Mouse (Mus musculus): ENCODE measurements at regions not wholly inside any gene's neighbourhood (a gene's known extent, or its start where the extent isn't known, plus 50 kb on each side); places are given as distances from the start of the nearest gene placed in this dataset.

DNA sequence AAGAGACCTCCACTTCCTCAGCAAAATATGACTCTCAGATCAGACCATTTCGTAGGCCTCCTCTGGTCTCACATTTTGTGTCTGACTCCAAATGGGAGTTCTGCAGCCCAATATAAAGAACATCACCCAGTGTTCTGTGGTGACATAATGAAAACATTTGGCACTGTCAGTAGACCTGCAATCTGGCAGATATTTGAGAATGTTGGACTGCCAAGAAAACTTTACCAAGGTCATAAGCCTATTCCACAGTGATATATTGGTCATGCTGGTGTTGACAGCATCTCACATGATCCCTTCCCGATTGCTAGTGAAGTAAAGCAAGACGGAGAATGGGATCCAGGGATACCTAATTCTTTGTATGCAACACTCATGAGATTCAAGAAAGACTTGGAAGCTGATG is 271.2 kb downstream of the Fgf10 start:
- TF ChIP-seq CTCF (IDR thresholded peaks at IDR 0.05; ENCODE audit: control insufficient read depth, insufficient read depth, low read length) (no peak), POLR2A (IDR thresholded peaks at IDR 0.05; ENCODE audit: borderline replicate concordance, control insufficient read depth, low read depth, low read length) (no peak)

Measured in bone marrow, adult 2 months (tissue).